Mouse (Mus musculus): ENCODE data around the gene Rxfp4. TPM values are rescaled to one million over a fixed set of nuclear protein-coding genes. Genes with fewer than 3 reads are reported as not detected.
"Not testable (repeated sequence)": the region's sequence is repeated elsewhere in the genome, so short reads cannot be mapped to it uniquely, and the experiment has no call there.

Gene Rxfp4
- polyA plus RNA-seq, 1 experiment, result not detected

GRCm38 (mm10) chr3:88609066-88609465, 43.9 kb downstream of the Rxfp4 start:
- no peak for DNase-seq (ENCODE audit: low read depth)

- no peak for DNase-seq (ENCODE audit: low read depth)
Observed at GRCm38 (mm10) chr3:88607758-88608138, 45.2 kb downstream of the Rxfp4 start.

DNA sequence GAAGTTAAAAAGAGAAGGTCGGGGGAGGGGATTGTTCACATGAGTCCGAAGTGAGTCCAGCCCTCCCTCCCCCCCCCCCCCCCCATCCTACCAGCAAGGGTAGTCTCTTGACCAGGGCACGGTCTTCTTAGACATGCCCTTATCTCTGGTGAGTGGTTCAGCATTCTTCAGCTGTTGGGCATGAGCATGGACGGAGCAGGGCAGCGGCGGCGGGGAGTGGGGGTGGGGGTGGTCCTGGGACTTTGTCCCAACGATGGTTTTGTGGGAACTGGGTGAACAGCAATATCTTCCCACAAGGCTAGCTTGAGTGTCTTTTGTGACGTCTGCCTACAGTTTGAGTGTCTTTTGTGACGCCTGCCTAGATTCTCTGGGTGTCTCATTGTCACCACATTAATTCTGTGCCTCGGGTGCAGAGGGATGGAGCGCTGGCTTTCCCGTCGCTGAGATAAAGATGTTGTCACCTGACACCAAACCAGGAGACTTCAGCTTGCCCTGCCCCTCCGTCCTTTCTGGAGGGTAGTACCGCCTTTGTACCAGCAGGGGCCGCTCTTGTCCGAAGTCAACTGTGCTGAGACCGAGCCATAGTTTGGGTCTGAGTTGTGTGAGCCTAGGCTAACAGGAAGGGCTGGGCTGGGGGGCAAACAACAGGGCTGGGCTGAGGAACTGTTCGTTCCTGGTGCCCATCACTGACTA, 45.7 kb downstream of the Rxfp4 start:
- DNase-seq (ENCODE audit: low read depth), result no peak

GRCm38 (mm10) chr3:88605666-88606065, 47.3 kb downstream of the Rxfp4 start, which contains the start of gene Arhgef2:
Gene Arhgef2, plus strand, starts transcription at chr3:88605966.
- DNase-seq (ENCODE audit: low read depth), result not testable (repeated sequence)

GRCm38 (mm10) chr3:88604863-88605262, 48.1 kb downstream of the Rxfp4 start:
- DNase-seq (ENCODE audit: low read depth), result no peak

GRCm38 (mm10) chr3:88603714-88604161, 49.2 kb downstream of the Rxfp4 start:
- no peak for DNase-seq (ENCODE audit: low read depth)

DNA sequence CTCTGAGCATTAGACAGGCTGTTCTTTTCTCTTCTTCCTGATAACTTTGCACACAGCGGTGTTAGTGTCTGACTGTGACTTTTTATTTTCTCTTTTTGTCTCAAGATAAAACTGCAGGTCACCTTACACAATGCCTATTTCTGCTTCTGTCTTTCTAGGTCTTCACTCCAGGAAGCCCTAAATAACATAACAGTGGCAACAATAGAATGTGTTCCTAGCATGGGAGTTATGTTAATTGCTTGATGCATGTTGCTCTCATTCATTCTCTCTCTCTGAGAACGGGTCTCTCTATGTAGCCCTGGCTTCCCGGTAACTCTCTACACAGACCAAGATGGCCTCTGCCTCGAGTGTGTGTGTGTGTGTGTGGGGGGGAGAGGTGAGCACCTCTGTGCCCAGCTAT, 50.5 kb downstream of the Rxfp4 start:
- DNase-seq (ENCODE audit: low read depth), result no peak

Other genes with a start within 250 kb of the Rxfp4 start
- 23.9 and 31.0 TPM in 2 replicates for gene Pmf1, start 242.8 kb downstream of the Rxfp4 start, polyA plus RNA-seq (2012; rRNA removed)
- gene Slc25a44, start 228.0 kb downstream of the Rxfp4 start, polyA plus RNA-seq (2012; rRNA removed), result 39.1 and 45.0 TPM in 2 replicates
- 100 and 129 TPM in 2 replicates for gene Sema4a, start 192.0 kb downstream of the Rxfp4 start, polyA plus RNA-seq (2012; rRNA removed)
- 125 and 138 TPM in 2 replicates for gene Lmna, start 143.2 kb downstream of the Rxfp4 start, polyA plus RNA-seq (2012; rRNA removed)
- gene Mex3a, start 120.7 kb downstream of the Rxfp4 start, polyA plus RNA-seq (2012; rRNA removed), result 2.0 and 2.6 TPM in 2 replicates
- gene Rab25, start 104.8 kb downstream of the Rxfp4 start, polyA plus RNA-seq (2012; rRNA removed), result 75.6 and 92.5 TPM in 2 replicates
- 164 and 193 TPM in 2 replicates for gene Lamtor2, start 100.1 kb downstream of the Rxfp4 start, polyA plus RNA-seq (2012; rRNA removed)
- 68.4 and 69.1 TPM in 2 replicates for gene Ubqln4, start 99.4 kb downstream of the Rxfp4 start, polyA plus RNA-seq (2012; rRNA removed)
- 323 and 341 TPM in 2 replicates for gene Ssr2, start 77.3 kb downstream of the Rxfp4 start, polyA plus RNA-seq (2012; rRNA removed)
- gene Arhgef2, start 47.2 kb downstream of the Rxfp4 start, polyA plus RNA-seq (2012; rRNA removed), result 49.5 and 64.5 TPM in 2 replicates
- 58.9 and 78.2 TPM in 2 replicates for gene Khdc4, start 32.7 kb upstream of the Rxfp4 start, polyA plus RNA-seq (2012; rRNA removed)
- 46.8 and 54.2 TPM in 2 replicates for gene Rit1, start 63.7 kb upstream of the Rxfp4 start, polyA plus RNA-seq (2012; rRNA removed)
- 5.6 and 7.2 TPM in 2 replicates for gene Syt11, start 122.0 kb upstream of the Rxfp4 start, polyA plus RNA-seq (2012; rRNA removed)
- 13.3 and 14.3 TPM in 2 replicates for gene Gon4l, start 182.1 kb upstream of the Rxfp4 start, polyA plus RNA-seq (2012; rRNA removed)

All from gonadal fat pad, adult 2 months (tissue).